9 mouse cellular contexts compared by ENCODE assay signal in the genomic region with DNA sequence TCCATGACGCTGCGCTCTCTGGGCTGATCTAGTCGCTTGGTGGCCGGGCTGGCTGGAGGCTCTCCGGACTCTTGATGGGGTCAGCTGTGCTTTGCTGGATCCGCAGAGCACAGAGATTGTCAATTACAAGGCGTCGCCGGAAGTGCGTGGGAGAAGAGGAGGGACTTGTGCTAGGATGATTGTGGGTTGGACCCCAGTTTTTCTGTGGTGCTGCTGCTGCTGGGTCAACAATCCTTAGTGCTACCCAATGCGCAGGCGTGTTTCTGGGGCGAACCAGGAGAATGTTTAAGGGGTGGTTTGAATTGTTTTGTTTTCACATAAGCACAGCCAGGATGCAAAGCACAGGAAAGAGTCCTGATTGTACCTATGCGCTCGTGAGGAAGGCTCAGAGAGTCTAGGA. TPM values are rescaled to one million over a fixed set of nuclear protein-coding genes. Genes with fewer than 3 reads are reported as not detected.
A peak's percentile ranks its signal among the peaks of the same experiment; 100 is the strongest.
DNase-seq lines count a peak whose midpoint lies in the region; ATAC-seq and TF ChIP-seq lines count a peak whose summit lies in the region.
"Had no signal": no experiment of that assay in that cellular context is flagged by ENCODE, and none has a peak within 500 bp of the region (broad histone marks: within the 10 kb centered on the region; RNA-seq: fewer than 3 reads in every experiment).

A gene (minus strand): TSS at position 115 of the 400 bp plus-strand sequence.

- H3K27ac ChIP-seq in forebrain, embryonic 10.5 days: peak within 1 kb of the TSS; percentile 79
- peak within 1 kb of the TSS; percentile 57 to 76; a peak in 3 of 4 replicates for H3K27ac ChIP-seq in heart, embryonic 14.5 days (replicated peaks in 1 of 2; ENCODE audit: control insufficient read depth in 1 of 2, insufficient read depth in 1 of 2, low read depth in 2 of 2, low read length in 2 of 2)
- H3K27ac ChIP-seq in liver, embryonic 11.5 days (ENCODE audit: low read depth, low read length): no peak within 1 kb of the TSS

- no peaks in the 10 kb centered on the region for H3K79me2 ChIP-seq in myocyte (ENCODE audit: control insufficient read depth, insufficient read depth)

- H3K4me1 ChIP-seq in forebrain, embryonic 10.5 days: no peaks in the 10 kb centered on the region
- no peaks in the 10 kb centered on the region for H3K4me1 ChIP-seq in heart, embryonic 14.5 days (ENCODE audit: control insufficient read depth in 2 of 2, insufficient read depth in 2 of 2, low read length in 2 of 2)
- H3K4me1 ChIP-seq in liver, embryonic 11.5 days (replicated peaks; ENCODE audit: control insufficient read depth, insufficient read depth, low read length): no peaks in the 10 kb centered on the region

- H3K9ac ChIP-seq in heart, embryonic 14.5 days (ENCODE audit: low read length): peak within 1 kb of the TSS; percentile 41; the same call in 1 of the 2 replicates
- H3K9ac ChIP-seq in liver, embryonic 11.5 days (ENCODE audit: low read depth, low read length): no peak within 1 kb of the TSS

- no peaks in the 10 kb centered on the region for H3K36me3 ChIP-seq in forebrain, embryonic 10.5 days (replicated peaks)
- H3K36me3 ChIP-seq in heart, embryonic 14.5 days (ENCODE audit: control insufficient read depth, insufficient read depth, low read length): no peaks in the 10 kb centered on the region
- H3K36me3 ChIP-seq in liver, embryonic 11.5 days (ENCODE audit: control insufficient read depth, insufficient read depth, low read length): no peaks in the 10 kb centered on the region
- H3K36me3 ChIP-seq in myocyte (ENCODE audit: control insufficient read depth, insufficient read depth): no peaks in the 10 kb centered on the region

- ATAC-seq in heart, embryonic 14.5 days (ENCODE audit: insufficient number of reproducible peaks, insufficient read depth, low FRiP score, low read depth): peak; percentile 82
- peak; percentile 83 for ATAC-seq in liver, embryonic 11.5 days (replicated peaks; ENCODE audit: low FRiP score)

- no peak within 1 kb of the TSS for H3ac ChIP-seq in myocyte (ENCODE audit: control insufficient read depth, insufficient read length)

- no peaks in the 10 kb centered on the region for H3K9me3 ChIP-seq in forebrain, embryonic 10.5 days
- no peaks in the 10 kb centered on the region for H3K9me3 ChIP-seq in heart, embryonic 14.5 days (ENCODE audit: control insufficient read depth, low read length)
- no peaks in the 10 kb centered on the region for H3K9me3 ChIP-seq in liver, embryonic 11.5 days (ENCODE audit: control insufficient read depth, low read length)

- H3K4me2 ChIP-seq in heart, embryonic 14.5 days (ENCODE audit: low read length): peak within 1 kb of the TSS; percentile 57
- peak within 1 kb of the TSS; percentile 43 for H3K4me2 ChIP-seq in liver, embryonic 11.5 days
- H3K4me2 ChIP-seq in myocyte (ENCODE audit: low read depth): peak within 1 kb of the TSS; percentile 61

- peak within 1 kb of the TSS; percentile 42 for H3K4me3 ChIP-seq in forebrain, embryonic 10.5 days
- H3K4me3 ChIP-seq in heart, embryonic 14.5 days (ENCODE audit: control insufficient read depth in 1 of 2, insufficient read depth in 1 of 2, low read depth in 1 of 2, low read length in 2 of 2): peak within 1 kb of the TSS; percentile 36 to 43
- H3K4me3 ChIP-seq in liver, embryonic 11.5 days (ENCODE audit: low read depth, low read length): peak within 1 kb of the TSS; percentile 36
- H3K4me3 ChIP-seq in myocyte: peak within 1 kb of the TSS; percentile 12

- 14% methylated on average over 13 of the region's 15 CpGs for WGBS in forebrain, embryonic 10.5 days
- 22% methylated on average over 10 of the region's 15 CpGs for WGBS in heart, embryonic 14.5 days
- WGBS in liver, embryonic 11.5 days: 18% methylated on average over 11 of the region's 15 CpGs

- TF ChIP-seq POLR2A in brain, embryonic 14.5 days (IDR thresholded peaks at IDR 0.05; ENCODE audit: borderline replicate concordance, extremely low read depth, insufficient read depth, insufficient read length, poor library complexity, severe bottlenecking): no peak
- no peak for TF ChIP-seq POLR2A in myocyte (IDR thresholded peaks at IDR 0.05; ENCODE audit: insufficient read length, low read depth)

- TF ChIP-seq CTCF in brain, embryonic 14.5 days (IDR thresholded peaks at IDR 0.05; ENCODE audit: borderline replicate concordance, extremely low read depth, insufficient read depth, insufficient read length): no peak

- peak; percentile 95 for DNase-seq in 3T3-L1 (ENCODE audit: low read depth, low spot score)
- peak; percentile 97 for DNase-seq in brain, embryonic 14.5 days (ENCODE audit: low read depth)
- peak; percentile 78 for DNase-seq in forebrain, embryonic 10.5 days (ENCODE audit: extremely low spot score, low spot score)
- peak; percentile 87 for DNase-seq in kidney, postnatal 10 days
- peak; percentile 57 for DNase-seq in liver, embryonic 11.5 days (ENCODE audit: low spot score)
- DNase-seq in spleen, postnatal 4 days (ENCODE audit: low spot score in 2 of 2): peak; percentile 26 to 67

- no peaks in the 10 kb centered on the region for H3K27me3 ChIP-seq in forebrain, embryonic 10.5 days (ENCODE audit: poor library complexity, severe bottlenecking)
- no peaks in the 10 kb centered on the region for H3K27me3 ChIP-seq in heart, embryonic 14.5 days (ENCODE audit: control insufficient read depth, insufficient read depth, low read length)
- H3K27me3 ChIP-seq in liver, embryonic 11.5 days (replicated peaks; ENCODE audit: control insufficient read depth, insufficient read depth, low read length): no peaks in the 10 kb centered on the region
- no peaks in the 10 kb centered on the region for H3K27me3 ChIP-seq in myocyte (ENCODE audit: control insufficient read depth, insufficient read depth, insufficient read length)
- H3K27me3 ChIP-seq: CH12.LX had no signal

TF ChIP-seq in myocyte, 11 proteins besides CTCF, POLR2A, EP300 and RAD21:
- TF ChIP-seq MAX (IDR thresholded peaks at IDR 0.05; ENCODE audit: low read depth) (no peak), POLR2AphosphoS2 (IDR thresholded peaks at IDR 0.05; ENCODE audit: insufficient read length, low read depth) (no peak), E2F4 (IDR thresholded peaks at IDR 0.05; ENCODE audit: insufficient read depth) (no peak), REST (IDR thresholded peaks at IDR 0.05; ENCODE audit: insufficient read depth, insufficient read length) (no peak), SRF (IDR thresholded peaks at IDR 0.05; ENCODE audit: control insufficient read depth, insufficient read length, low read depth) (no peak), MYOG (IDR thresholded peaks at IDR 0.05; ENCODE audit: control insufficient read depth in 1 of 3, insufficient read depth in 1 of 3, insufficient read length in 2 of 3, low read depth in 2 of 3) (no peak), USF1 (IDR thresholded peaks at IDR 0.05; ENCODE audit: low read depth) (no peak), MYOD1 (IDR thresholded peaks at IDR 0.05; ENCODE audit: control insufficient read depth in 1 of 3, insufficient read length in 2 of 3, low read depth in 2 of 3) (no peak), TCF12 (IDR thresholded peaks at IDR 0.05; ENCODE audit: insufficient read depth, poor library complexity, severe bottlenecking) (no peak), CEBPB (IDR thresholded peaks at IDR 0.05; ENCODE audit: insufficient read depth, poor library complexity, severe bottlenecking) (no peak), TCF3 (IDR thresholded peaks at IDR 0.05; ENCODE audit: insufficient read length, low read depth) (no peak)
TF ChIP-seq in myocyte: peak in this region for 0.

RNA-seq across cellular contexts. Expression of the gene that starts here (rescaled TPM):
- polyA plus RNA-seq in brain, embryonic 14.5 days (2012; rRNA removed): 347 and 365 TPM in 2 replicates
- polyA plus RNA-seq in forebrain, embryonic 10.5 days (2016; fragmentation: Nextera tagmentation; extraction: Ambion mirVana): 38.5 and 42.3 TPM in 2 replicates
- 82.4 and 85.4 TPM in 2 replicates for polyA plus RNA-seq in heart, embryonic 14.5 days (2014; fragmentation: Nextera tagmentation; extraction: Ambion mirVana)
- 19.9 and 20.0 TPM in 2 replicates for polyA plus RNA-seq in liver, embryonic 11.5 days (2014; fragmentation: Nextera tagmentation; extraction: Ambion mirVana)
- polyA plus RNA-seq in myocyte (2012; fragmentation: generic; extraction: Trizol): 75.5 TPM

Comparison
In these comparisons a context has a peak if more than half of its experiments do, and no peak if none do; other contexts are left out.
1. DNase-seq: peak in every context shown above with its lines; median percentile 97 in brain, embryonic 14.5 days; 95 in 3T3-L1; 87 in kidney, postnatal 10 days; 78 in forebrain, embryonic 10.5 days; 57 in liver, embryonic 11.5 days; 46 in spleen, postnatal 4 days.